Mouse (Mus musculus) E14TG2a.4 (cell line): Measurements from ENCODE around the gene Atl3.

Experiments
- CTCF ChIP-seq: conservative IDR thresholded peaks from 2 replicates; pipeline ENCODE4 v1.5.1; 2014; ENCODE audit warnings: low read length
- NANOG ChIP-seq: IDR thresholded peaks from 2 replicates; pipeline ENCODE4 v1.6.1; 2014; ENCODE audit warnings: borderline replicate concordance, low read length, mixed read lengths
- POU5F1 ChIP-seq: IDR thresholded peaks from 2 replicates; pipeline ENCODE4 v1.6.1; 2014; ENCODE audit warnings: low read length, borderline replicate concordance

DNA sequence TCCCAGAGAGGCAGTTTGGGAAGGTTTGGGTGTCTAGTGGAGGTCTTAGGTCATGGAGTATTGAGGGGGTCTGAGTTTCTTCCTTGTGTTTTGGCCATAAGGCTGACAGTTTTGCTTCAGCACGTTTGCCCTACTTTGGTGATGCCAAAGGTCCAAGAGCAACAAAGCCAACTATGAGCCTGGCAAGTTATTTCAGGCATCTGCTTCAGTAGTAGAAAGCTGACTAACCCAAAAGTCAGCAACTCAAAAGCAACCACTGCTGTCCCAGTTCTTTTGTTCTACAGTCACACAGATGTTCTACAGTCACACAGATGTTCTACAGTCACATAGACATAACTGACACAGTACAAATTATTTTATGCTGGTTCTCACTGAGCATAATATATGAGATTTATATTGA lies 48.2 kb upstream of the Atl3 start:
- TF ChIP-seq CTCF, result no peak
- no peak for TF ChIP-seq POU5F1
- TF ChIP-seq NANOG, result no peak
